Mouse (Mus musculus) myocyte (in vitro differentiated cells): ENCODE results near the gene Sox5. TPM values are rescaled to one million over a fixed set of nuclear protein-coding genes. Genes with fewer than 3 reads are reported as not detected.

Experiments used
- H3K27me3 ChIP-seq: one replicate; pipeline ENCODE4 v1.6.1; 2011; ENCODE audit not compliant: control insufficient read depth, insufficient read depth, insufficient read length
- H3K36me3 ChIP-seq: one replicate; pipeline ENCODE4 v1.6.1; 2011; ENCODE audit not compliant: control insufficient read depth, insufficient read depth
- H3K4me2 ChIP-seq: one replicate; pipeline ENCODE4 v1.6.1; 2011; ENCODE audit warnings: low read depth, control low read depth
- H3K4me3 ChIP-seq: one replicate; pipeline ENCODE4 v1.5.1; 2011; ENCODE audit warnings: mild to moderate bottlenecking, control low read depth, moderate library complexity
- H3K79me2 ChIP-seq: one replicate; pipeline ENCODE4 v1.6.1; 2011; ENCODE audit not compliant: control insufficient read depth, insufficient read depth
- H3ac ChIP-seq: one replicate; pipeline ENCODE4 v1.6.1; 2011; ENCODE audit not compliant: control insufficient read depth, insufficient read length
- CEBPB ChIP-seq: IDR thresholded peaks from 2 replicates; pipeline ENCODE4 v1.6.1; 2011; ENCODE audit warnings: mild to moderate bottlenecking, moderate library complexity; ENCODE audit not compliant: poor library complexity, insufficient read depth, severe bottlenecking
- E2F4 ChIP-seq: IDR thresholded peaks from one replicate; pipeline ENCODE4 v1.6.1; 2011; ENCODE audit warnings: mild to moderate bottlenecking, control low read depth, moderate library complexity; ENCODE audit not compliant: insufficient read depth
- MAX ChIP-seq: IDR thresholded peaks from one replicate; pipeline ENCODE4 v1.6.1; 2011; ENCODE audit warnings: low read depth, mild to moderate bottlenecking, control low read depth
- MYOD1 ChIP-seq, 3 experiments: IDR thresholded peaks; one replicate each; pipeline ENCODE4 v1.6.1; 2011; ENCODE audit warnings: control low read depth in 2 of 3, low read depth in 2 of 3, mild to moderate bottlenecking in 2 of 3, moderate library complexity in 1 of 3; ENCODE audit not compliant: insufficient read length in 2 of 3, control insufficient read depth in 1 of 3
- MYOG ChIP-seq, 3 experiments: IDR thresholded peaks; one replicate each; pipeline ENCODE4 v1.6.1; 2011; ENCODE audit warnings: control low read depth in 2 of 3, low read depth in 2 of 3, mild to moderate bottlenecking in 2 of 3; ENCODE audit not compliant: insufficient read length in 2 of 3, control insufficient read depth in 1 of 3, insufficient read depth in 1 of 3
- POLR2A ChIP-seq: IDR thresholded peaks from one replicate; pipeline ENCODE4 v1.6.1; 2011; ENCODE audit warnings: low read depth, mild to moderate bottlenecking, control low read depth, moderate library complexity; ENCODE audit not compliant: insufficient read length
- POLR2AphosphoS2 ChIP-seq: IDR thresholded peaks from one replicate; pipeline ENCODE4 v1.6.1; 2011; ENCODE audit warnings: low read depth, control low read depth; ENCODE audit not compliant: insufficient read length
- REST ChIP-seq: IDR thresholded peaks from one replicate; pipeline ENCODE4 v1.6.1; 2011; ENCODE audit warnings: mild to moderate bottlenecking, control low read depth, moderate library complexity; ENCODE audit not compliant: insufficient read depth, insufficient read length
- SRF ChIP-seq: IDR thresholded peaks from one replicate; pipeline ENCODE4 v1.6.1; 2011; ENCODE audit warnings: low read depth; ENCODE audit not compliant: control insufficient read depth, insufficient read length
- TCF12 ChIP-seq: IDR thresholded peaks from one replicate; pipeline ENCODE4 v1.6.1; 2011; ENCODE audit warnings: mild to moderate bottlenecking, control low read depth; ENCODE audit not compliant: poor library complexity, insufficient read depth, severe bottlenecking
- TCF3 ChIP-seq: IDR thresholded peaks from one replicate; pipeline ENCODE4 v1.6.1; 2011; ENCODE audit warnings: low read depth, control low read depth; ENCODE audit not compliant: insufficient read length
- USF1 ChIP-seq: IDR thresholded peaks from one replicate; pipeline ENCODE4 v1.6.1; 2011; ENCODE audit warnings: low read depth, mild to moderate bottlenecking, control low read depth, moderate library complexity
- polyA plus RNA-seq: library from polyadenylated mRNA; unstranded; fragments of >200 nt; fragmentation: generic; extraction: Trizol; gene quantifications from one replicate; pipeline ENCODE4 v1.2.1, GENCODE M21; 2012; ENCODE audit warnings: missing spikeins

Sox5 gene
- polyA plus RNA-seq, 1 experiment = 0.50 TPM

GRCm38 (mm10) chr6:144539439-144540192 lies 242.2 kb downstream of the Sox5 start:
- H3K4me3 ChIP-seq = no peak overlapping the region
- TF ChIP-seq MYOG (IDR thresholded peaks at IDR 0.05; ENCODE audit: control insufficient read depth in 1 of 3, insufficient read depth in 1 of 3, insufficient read length in 2 of 3, low read depth in 2 of 3) (no peak), CEBPB (no peak), MYOD1 (IDR thresholded peaks at IDR 0.05; ENCODE audit: control insufficient read depth in 1 of 3, insufficient read length in 2 of 3, low read depth in 2 of 3) (no peak), TCF3 (no peak), REST (no peak), POLR2AphosphoS2 (no peak), POLR2A (no peak), USF1 (no peak)

GRCm38 (mm10) chr6:144523479-144523878 lies 258.3 kb downstream of the Sox5 start:
- Histone ChIP-seq H3K4me2 (no peak overlapping the region), H3K27me3 (no peaks in the 10 kb centered on the region), H3ac (no peak overlapping the region), H3K4me3 (no peak overlapping the region), H3K79me2 (no peaks in the 10 kb centered on the region), H3K36me3 (no peaks in the 10 kb centered on the region)
- TF ChIP-seq CEBPB (no peak), TCF3 (no peak), POLR2A (no peak), MAX (no peak), TCF12 (no peak), MYOG (IDR thresholded peaks at IDR 0.05; ENCODE audit: control insufficient read depth in 1 of 3, insufficient read depth in 1 of 3, insufficient read length in 2 of 3, low read depth in 2 of 3) (no peak)

More at GRCm38 (mm10) chr6:144539439-144540192, 242.2 kb downstream of the Sox5 start:
- Histone ChIP-seq H3K27me3 (no peaks in the 10 kb centered on the region), H3K79me2 (no peaks in the 10 kb centered on the region), H3ac (no peak overlapping the region), H3K36me3 (no peaks in the 10 kb centered on the region), H3K4me2 (no peak overlapping the region)

- H3K4me3 ChIP-seq = no peak overlapping the region
- H3K4me2 ChIP-seq = no peak overlapping the region
- no peaks in the 10 kb centered on the region for H3K79me2 ChIP-seq
- no peak overlapping the region for H3ac ChIP-seq
- TF ChIP-seq REST (no peak), SRF (no peak), E2F4 (no peak), TCF12 (no peak)
- no peaks in the 10 kb centered on the region for H3K27me3 ChIP-seq
- H3K36me3 ChIP-seq = no peaks in the 10 kb centered on the region
These were observed 263.0 kb downstream of the Sox5 start for GRCm38 (mm10) chr6:144518811-144519210.

- Histone ChIP-seq H3K27me3 (no peaks in the 10 kb centered on the region), H3K36me3 (no peaks in the 10 kb centered on the region), H3ac (no peak overlapping the region), H3K4me2 (no peak overlapping the region), H3K79me2 (no peaks in the 10 kb centered on the region), H3K4me3 (no peak overlapping the region)
- TF ChIP-seq MYOD1 (IDR thresholded peaks at IDR 0.05; ENCODE audit: control insufficient read depth in 1 of 3, insufficient read length in 2 of 3, low read depth in 2 of 3) (no peak), POLR2A (no peak), USF1 (no peak), POLR2AphosphoS2 (no peak), REST (no peak), CEBPB (no peak), MAX (no peak), E2F4 (no peak), SRF (no peak)
These were observed 265.9 kb downstream of the Sox5 start for GRCm38 (mm10) chr6:144515905-144516304.

- TF ChIP-seq CEBPB = no peak
- no peak for TF ChIP-seq MAX
- no peak for TF ChIP-seq MYOG (IDR thresholded peaks at IDR 0.05; ENCODE audit: control insufficient read depth in 1 of 3, insufficient read depth in 1 of 3, insufficient read length in 2 of 3, low read depth in 2 of 3)
- no peak for TF ChIP-seq POLR2AphosphoS2
- no peak for TF ChIP-seq TCF3
- TF ChIP-seq REST = no peak
- TF ChIP-seq E2F4 = no peak
- no peak for TF ChIP-seq MYOD1 (IDR thresholded peaks at IDR 0.05; ENCODE audit: control insufficient read depth in 1 of 3, insufficient read length in 2 of 3, low read depth in 2 of 3)
- TF ChIP-seq USF1 = no peak
- TF ChIP-seq TCF12 = no peak
- no peak for TF ChIP-seq POLR2A
- no peak for TF ChIP-seq SRF
- Histone ChIP-seq H3K36me3 (no peaks in the 10 kb centered on the region), H3K4me2 (no peak overlapping the region), H3K79me2 (no peaks in the 10 kb centered on the region), H3K4me3 (no peak overlapping the region), H3ac (no peak overlapping the region), H3K27me3 (no peaks in the 10 kb centered on the region)
These were observed 268.0 kb downstream of the Sox5 start for GRCm38 (mm10) chr6:144513761-144514160.
